Mouse (Mus musculus) kidney, adult 2 months (tissue): Measurements from ENCODE around the gene Ifit3b.
"Not testable (repeated sequence)": the region's sequence is repeated elsewhere in the genome, so short reads cannot be mapped to it uniquely, and the experiment has no call there.

Experiments
- CTCF ChIP-seq: fragments of 200-500 bp; conservative IDR thresholded peaks from 2 replicates; pipeline ENCODE4 v1.5.1; 2011; ENCODE audit warnings: low read depth, mild to moderate bottlenecking, control low read depth, low read length, moderate library complexity, mixed read lengths; ENCODE audit not compliant: insufficient read depth, insufficient read length
- POLR2A ChIP-seq: fragments of 200-500 bp; IDR thresholded peaks from one replicate; pipeline ENCODE4 v1.6.1; 2011; ENCODE audit warnings: low read depth, low read length, control low read depth

DNA sequence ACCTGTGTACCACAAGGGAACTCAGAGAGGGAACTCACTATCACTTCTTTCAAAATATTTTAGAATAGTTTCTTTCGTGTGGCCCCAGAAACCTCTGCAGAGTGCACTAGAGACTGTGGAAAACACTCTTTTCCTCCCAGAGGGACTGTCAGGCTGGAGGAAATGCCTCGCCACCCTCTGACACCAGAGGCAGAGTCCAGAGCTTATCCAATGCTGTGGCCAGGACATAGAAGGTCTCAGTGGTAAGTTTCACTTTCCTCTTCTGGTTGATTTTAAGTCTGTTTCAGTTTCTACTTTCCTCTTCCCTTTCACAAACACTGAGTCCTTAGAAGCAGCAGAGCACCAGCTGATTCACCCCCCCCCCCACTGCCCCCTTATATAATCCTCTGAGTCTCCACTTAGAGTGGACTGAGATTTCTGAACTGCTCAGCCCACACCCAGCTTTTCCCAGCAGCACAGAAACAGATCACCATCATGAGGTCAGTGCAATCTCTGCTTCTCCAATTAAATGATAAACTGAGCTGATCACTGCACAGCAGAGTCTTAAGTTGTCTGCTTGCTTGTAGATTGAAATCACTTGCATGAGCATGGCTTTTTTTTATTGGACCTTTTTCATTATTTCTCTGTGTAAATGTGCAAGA lies 24.5 kb upstream of the Ifit3b start, which contains the start of gene Ifit3:
- not testable (repeated sequence) for TF ChIP-seq POLR2A, CTCF
